Mouse (Mus musculus) mouse embryonic stem cell (cell line): ENCODE data around the gene Fgfr2.

Experiments used
- in situ Hi-C, 2 experiments: fragments of 300-500 bp; cut with MboI; formaldehyde crosslinking; loops; 1 replicate in 1 of 2; 3 replicates in 1 of 2; pipeline ENCODE4 v1.14.3; 2019 to 2020; ENCODE audit warnings: low sequenced_read_pairs in 2 of 2, low pct_unique_long_range_greater_than_20kb in 1 of 2, mixed read lengths in 1 of 2; ENCODE audit not compliant: unreplicated experiment in 1 of 2

Fgfr2 gene

GRCm38 (mm10) chr7:132486403-132487178, 636.6 kb downstream of the Fgfr2 start:
- in situ Hi-C loops = no loop called here

- in situ Hi-C loops = no loop called here
Measured at GRCm38 (mm10) chr7:132484424-132484823, 638.7 kb downstream of the Fgfr2 start.

- in situ Hi-C loops = no loop called here
Measured at GRCm38 (mm10) chr7:132480696-132481306, 642.3 kb downstream of the Fgfr2 start.

GRCm38 (mm10) chr7:132478295-132478809, 644.8 kb downstream of the Fgfr2 start:
- in situ Hi-C loops = loop anchor here in 1 of 2 experiments (10.0 kb wide), 1 partner anchor 254 kb away; no protein-coding TSS in a partner anchor

GRCm38 (mm10) chr7:132477753-132478152, 645.4 kb downstream of the Fgfr2 start:
- in situ Hi-C loops = loop anchor here in 1 of 2 experiments (10.0 kb wide), 1 partner anchor 253 kb away; no protein-coding TSS in a partner anchor

- in situ Hi-C loops = loop anchor here in 1 of 2 experiments (10.0 kb wide), 1 partner anchor 252 kb away; no protein-coding TSS in a partner anchor
Measured at GRCm38 (mm10) chr7:132476491-132476890, 646.7 kb downstream of the Fgfr2 start.

GRCm38 (mm10) chr7:132475069-132475468, 648.1 kb downstream of the Fgfr2 start:
- in situ Hi-C loops = loop anchor here in 1 of 2 experiments (10.0 kb wide), 1 partner anchor 250 kb away; no protein-coding TSS in a partner anchor

- in situ Hi-C loops = loop anchor here (5.0 to 10.0 kb wide), 2 partner anchors 244 to 247 kb away; no protein-coding TSS in a partner anchor
Measured at GRCm38 (mm10) chr7:132471327-132471726, 651.8 kb downstream of the Fgfr2 start.

GRCm38 (mm10) chr7:132468391-132468790, 654.8 kb downstream of the Fgfr2 start:
- in situ Hi-C loops = no loop called here

- in situ Hi-C loops = no loop called here
Measured at GRCm38 (mm10) chr7:132465897-132466296, 657.3 kb downstream of the Fgfr2 start.

GRCm38 (mm10) chr7:132464894-132465293, 658.3 kb downstream of the Fgfr2 start:
- in situ Hi-C loops = no loop called here

GRCm38 (mm10) chr7:132458493-132458892, 664.7 kb downstream of the Fgfr2 start:
- in situ Hi-C loops = no loop called here

- in situ Hi-C loops = no loop called here
Measured at GRCm38 (mm10) chr7:132455071-132455720, 668.0 kb downstream of the Fgfr2 start.

- in situ Hi-C loops = no loop called here
Measured at GRCm38 (mm10) chr7:132449891-132450735, 673.0 kb downstream of the Fgfr2 start.

GRCm38 (mm10) chr7:132448511-132449154, 674.5 kb downstream of the Fgfr2 start:
- in situ Hi-C loops = no loop called here

- in situ Hi-C loops = no loop called here
Measured at GRCm38 (mm10) chr7:132447558-132447957, 675.6 kb downstream of the Fgfr2 start.

GRCm38 (mm10) chr7:132446841-132447240, 676.3 kb downstream of the Fgfr2 start:
- in situ Hi-C loops = no loop called here

- in situ Hi-C loops = no loop called here
Measured at GRCm38 (mm10) chr7:132444221-132444620, 678.9 kb downstream of the Fgfr2 start.
